Comparison of ENCODE assay signal across 8 mouse cellular contexts in the genomic region with DNA sequence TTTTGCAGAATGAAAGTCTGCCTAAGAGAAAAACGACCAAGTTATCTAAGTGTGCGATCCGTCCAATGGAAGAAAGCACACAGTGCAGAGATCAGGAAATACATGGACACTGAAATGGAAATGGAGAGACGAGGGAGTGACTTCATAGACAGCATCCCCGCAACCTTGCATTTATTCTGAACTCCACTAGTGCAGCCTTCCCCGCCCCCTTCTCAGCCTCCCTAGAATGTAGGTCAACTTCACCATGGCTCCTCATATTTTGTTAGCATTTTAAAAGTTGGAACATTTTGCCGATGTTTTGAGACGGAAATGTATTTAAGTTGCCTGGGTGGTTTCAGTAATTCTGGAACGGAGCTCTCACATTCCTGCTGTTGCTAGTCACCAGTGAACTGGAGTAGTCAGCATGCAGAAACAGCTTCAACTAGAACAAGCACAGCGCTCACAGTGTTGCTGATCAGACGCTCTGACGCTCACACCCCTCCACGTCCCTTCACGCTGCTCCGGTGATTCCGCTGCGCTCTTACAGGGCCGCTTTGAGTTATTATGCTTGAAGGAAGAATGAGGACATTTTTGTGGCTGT.
DNase-seq lines count a peak whose midpoint lies in the region; ATAC-seq and TF ChIP-seq lines count a peak whose summit lies in the region.

No protein-coding gene starts in this region.

- no peak for TF ChIP-seq POLR2A in kidney, adult 2 months (IDR thresholded peaks at IDR 0.05; ENCODE audit: low read depth, low read length)

- H3K27me3 ChIP-seq in kidney, adult 2 months (replicated peaks; ENCODE audit: control insufficient read depth, insufficient read depth, low read length) = no peaks in the 10 kb centered on the region
- no peaks in the 10 kb centered on the region for H3K27me3 ChIP-seq in embryonic facial prominence, embryonic 10.5 days (replicated peaks; ENCODE audit: low read depth, poor library complexity, severe bottlenecking)
- no peaks in the 10 kb centered on the region for H3K27me3 ChIP-seq in hindbrain, postnatal 0 days (ENCODE audit: insufficient read depth, low read length)
- H3K27me3 ChIP-seq in midbrain, embryonic 16.5 days (ENCODE audit: control insufficient read depth, insufficient read depth, low read depth, low read length) = no peaks in the 10 kb centered on the region

- ATAC-seq in hindbrain, postnatal 0 days = no peak
- no peak for ATAC-seq in midbrain, embryonic 16.5 days

- WGBS in kidney, adult 2 months = 34% methylated on average over 18 of the region's 18 CpGs
- WGBS in embryonic facial prominence, embryonic 10.5 days = 62% methylated on average over 18 of the region's 18 CpGs
- 30% methylated on average over 18 of the region's 18 CpGs for WGBS in hindbrain, postnatal 0 days
- WGBS in midbrain, embryonic 16.5 days = 32% methylated on average over 18 of the region's 18 CpGs

- H3K9ac ChIP-seq in hindbrain, postnatal 0 days (replicated peaks; ENCODE audit: low read length) = no peak overlapping the region
- H3K9ac ChIP-seq in midbrain, embryonic 16.5 days (ENCODE audit: low read depth, low read length) = no peak overlapping the region

- TF ChIP-seq CTCF in kidney, adult 2 months (conservative IDR thresholded peaks at IDR 0.05; ENCODE audit: insufficient read depth, insufficient read length, low read depth, low read length) = no peak
- no peak for TF ChIP-seq CTCF in hindbrain, postnatal 0 days (IDR thresholded peaks at IDR 0.05; ENCODE audit: low read depth)

- H3K27ac ChIP-seq in kidney, adult 2 months (ENCODE audit: insufficient read depth, low read depth, low read length) = no peak overlapping the region
- H3K27ac ChIP-seq in embryonic facial prominence, embryonic 10.5 days (replicated peaks) = peak overlapping the region; percentile 91
- peak overlapping the region; percentile 87 for H3K27ac ChIP-seq in hindbrain, postnatal 0 days
- peak overlapping the region; percentile 31 for H3K27ac ChIP-seq in midbrain, embryonic 16.5 days (ENCODE audit: low read length)

- H3K9me3 ChIP-seq in embryonic facial prominence, embryonic 10.5 days = no peaks in the 10 kb centered on the region
- H3K9me3 ChIP-seq in hindbrain, postnatal 0 days (ENCODE audit: low read length) = no peaks in the 10 kb centered on the region
- no peaks in the 10 kb centered on the region for H3K9me3 ChIP-seq in midbrain, embryonic 16.5 days (replicated peaks; ENCODE audit: control insufficient read depth, low read length, poor library complexity, severe bottlenecking)

- H3K4me2 ChIP-seq in hindbrain, postnatal 0 days (ENCODE audit: low read depth, low read length) = peak overlapping the region; percentile 32
- peak overlapping the region; percentile 19 for H3K4me2 ChIP-seq in midbrain, embryonic 16.5 days (ENCODE audit: low read length)

- no peak overlapping the region for H3K4me3 ChIP-seq in kidney, adult 2 months (ENCODE audit: insufficient read depth, low read depth, low read length)
- peak overlapping the region; percentile 38; the same call in 1 of the 2 replicates for H3K4me3 ChIP-seq in embryonic facial prominence, embryonic 10.5 days
- no peak overlapping the region for H3K4me3 ChIP-seq in hindbrain, postnatal 0 days (ENCODE audit: low read length)
- H3K4me3 ChIP-seq in midbrain, embryonic 16.5 days (ENCODE audit: low read depth, low read length) = no peak overlapping the region

- H3K36me3 ChIP-seq in kidney, adult 2 months (ENCODE audit: control insufficient read depth, insufficient read depth, low read length) = no peaks in the 10 kb centered on the region
- peaks cover 15% of the 10 kb centered on the region; the same call in 1 of the 2 replicates for H3K36me3 ChIP-seq in embryonic facial prominence, embryonic 10.5 days (replicated peaks)
- no peaks in the 10 kb centered on the region for H3K36me3 ChIP-seq in hindbrain, postnatal 0 days (ENCODE audit: insufficient read depth, low read length)
- no peaks in the 10 kb centered on the region for H3K36me3 ChIP-seq in midbrain, embryonic 16.5 days (ENCODE audit: control insufficient read depth, insufficient read depth, low read length)

- H3K4me1 ChIP-seq in kidney, adult 2 months (ENCODE audit: control insufficient read depth, insufficient read depth, low read length) = peaks cover 26% of the 10 kb centered on the region
- H3K4me1 ChIP-seq in embryonic facial prominence, embryonic 10.5 days = peaks cover 78% of the 10 kb centered on the region
- H3K4me1 ChIP-seq in hindbrain, postnatal 0 days (ENCODE audit: insufficient read depth, low read length) = peaks cover 39% of the 10 kb centered on the region
- peaks cover 45% of the 10 kb centered on the region for H3K4me1 ChIP-seq in midbrain, embryonic 16.5 days (ENCODE audit: control insufficient read depth, insufficient read depth, low read length)

- DNase-seq in kidney, adult 2 months = peak; percentile 35
- DNase-seq in kidney, postnatal 14 days = no peak
- peak; percentile 22 for DNase-seq in embryonic facial prominence, embryonic 10.5 days (ENCODE audit: low spot score)
- DNase-seq in hindbrain, postnatal 0 days (ENCODE audit: low spot score) = peak; percentile 38
- DNase-seq in adrenal gland, postnatal 14 days = no peak
- no peak for DNase-seq in adrenal gland, postnatal 36 days
- no peak for DNase-seq in ovary, postnatal 36 days (ENCODE audit: low spot score)

Comparison
In these comparisons a context has a peak if more than half of its experiments do, and no peak if none do; other contexts are left out.
1. DNase-seq: peak in kidney, adult 2 months (single experiment), embryonic facial prominence, embryonic 10.5 days (single experiment) and hindbrain, postnatal 0 days (single experiment); none in kidney, postnatal 14 days (single experiment), adrenal gland, postnatal 14 days (single experiment), adrenal gland, postnatal 36 days (0 of 2) and ovary, postnatal 36 days (single experiment).